In genomic region chr19:46926357-46926756, GRCm38 (mm10) we compare ENCODE assay signal across 12 mouse cellular contexts.
DNase-seq lines count a peak whose midpoint lies in the region; ATAC-seq and TF ChIP-seq lines count a peak whose summit lies in the region.
"Had no signal": no experiment of that assay in that cellular context is flagged by ENCODE, and none has a peak within 500 bp of the region (broad histone marks: within the 10 kb centered on the region; RNA-seq: fewer than 3 reads in every experiment).

No protein-coding gene starts in this region.

- H3K4me2 ChIP-seq in kidney, postnatal 0 days (ENCODE audit: low read length), result no peak overlapping the region
- H3K4me2 ChIP-seq in embryonic facial prominence, embryonic 13.5 days, result no peak overlapping the region
- peak overlapping the region; percentile 9; the same call in 1 of the 2 replicates for H3K4me2 ChIP-seq in liver, embryonic 12.5 days
- H3K4me2 ChIP-seq: embryonic facial prominence, embryonic 12.5 days had no signal

- DNase-seq in kidney, postnatal 0 days (ENCODE audit: low spot score), result peak; percentile 20
- DNase-seq in kidney, adult 18-20 months, result no peak
- peak; percentile 54 for DNase-seq in thymus, postnatal 14 days
- DNase-seq in left cerebral cortex, postnatal 4 days, result no peak
- DNase-seq in Muller cell, postnatal 12 days (ENCODE audit: inconsistent ontology term), result no peak
- DNase-seq: adrenal gland, postnatal 25 days; cerebellum, adult 2 months; kidney, adult 9 months; lung, postnatal 36 days had no signal

- no peak for TF ChIP-seq CTCF in kidney, postnatal 0 days (IDR thresholded peaks at IDR 0.05; ENCODE audit: low read depth)

- H3K4me1 ChIP-seq in kidney, postnatal 0 days (replicated peaks; ENCODE audit: insufficient read depth, low read length), result 0 out of 2 replicates have a peak, but pooled peaks cover 3% of the 10 kb centered on the region
- peaks cover 31% of the 10 kb centered on the region for H3K4me1 ChIP-seq in embryonic facial prominence, embryonic 13.5 days
- H3K4me1 ChIP-seq in liver, embryonic 12.5 days, result peaks cover 45% of the 10 kb centered on the region

- no peak overlapping the region for H3K4me3 ChIP-seq in kidney, postnatal 0 days (replicated peaks; ENCODE audit: low read depth, low read length)
- H3K4me3 ChIP-seq in embryonic facial prominence, embryonic 13.5 days, result no peak overlapping the region
- no peak overlapping the region for H3K4me3 ChIP-seq in liver, embryonic 12.5 days
- H3K4me3 ChIP-seq: embryonic facial prominence, embryonic 12.5 days had no signal

- no peaks in the 10 kb centered on the region for H3K36me3 ChIP-seq in kidney, postnatal 0 days (ENCODE audit: insufficient read depth, low read length)
- 0 out of 2 replicates have a peak, but pooled peaks cover 5% of the 10 kb centered on the region for H3K36me3 ChIP-seq in embryonic facial prominence, embryonic 13.5 days
- H3K36me3 ChIP-seq in liver, embryonic 12.5 days, result peaks cover 23% of the 10 kb centered on the region
- H3K36me3 ChIP-seq: embryonic facial prominence, embryonic 12.5 days had no signal

- no peaks in the 10 kb centered on the region for H3K27me3 ChIP-seq in kidney, postnatal 0 days (ENCODE audit: insufficient read depth, low read length)
- H3K27me3 ChIP-seq in embryonic facial prominence, embryonic 13.5 days, result no peaks in the 10 kb centered on the region
- no peaks in the 10 kb centered on the region for H3K27me3 ChIP-seq in liver, embryonic 12.5 days (replicated peaks)
- H3K27me3 ChIP-seq: embryonic facial prominence, embryonic 12.5 days had no signal

- intact Hi-C loops in left cerebral cortex, postnatal 4 days (cut with DNase I), result no loop called here

- H3K9ac ChIP-seq in kidney, postnatal 0 days (ENCODE audit: low read depth, low read length), result no peak overlapping the region
- no peak overlapping the region for H3K9ac ChIP-seq in embryonic facial prominence, embryonic 13.5 days
- H3K9ac ChIP-seq in liver, embryonic 12.5 days, result peak overlapping the region; percentile 5; the same call in 1 of the 2 replicates
- H3K9ac ChIP-seq: embryonic facial prominence, embryonic 12.5 days had no signal

- no peaks in the 10 kb centered on the region for H3K9me3 ChIP-seq in kidney, postnatal 0 days (replicated peaks; ENCODE audit: low read length)
- H3K9me3 ChIP-seq in embryonic facial prominence, embryonic 13.5 days, result no peaks in the 10 kb centered on the region
- H3K9me3 ChIP-seq in liver, embryonic 12.5 days (replicated peaks), result no peaks in the 10 kb centered on the region
- H3K9me3 ChIP-seq: embryonic facial prominence, embryonic 12.5 days had no signal

- WGBS in kidney, postnatal 0 days, result 28% methylated on average over 4 of the region's 4 CpGs
- 48% methylated on average over 4 of the region's 4 CpGs for WGBS in embryonic facial prominence, embryonic 13.5 days
- 44% methylated on average over 4 of the region's 4 CpGs for WGBS in liver, embryonic 12.5 days (ENCODE audit: insufficient replicate concordance)

- no peak for ATAC-seq in kidney, postnatal 0 days (replicated peaks; ENCODE audit: low FRiP score, low read depth)
- ATAC-seq in embryonic facial prominence, embryonic 13.5 days (ENCODE audit: insufficient number of reproducible peaks, insufficient read depth, low FRiP score, low TSS enrichment, low read depth), result no peak
- peak; percentile 91 for ATAC-seq in liver, embryonic 12.5 days

- peak overlapping the region; percentile 42; the same call in 1 of the 2 replicates for H3K27ac ChIP-seq in kidney, postnatal 0 days
- 0 out of 2 replicates have a peak overlapping the region, but pooled peaks have one; percentile 48 for H3K27ac ChIP-seq in embryonic facial prominence, embryonic 13.5 days
- peak overlapping the region; percentile 38 for H3K27ac ChIP-seq in liver, embryonic 12.5 days
- H3K27ac ChIP-seq: embryonic facial prominence, embryonic 12.5 days had no signal

Comparison
In these comparisons a context has a peak if more than half of its experiments do, and no peak if none do; other contexts are left out.
1. DNase-seq: peak in kidney, postnatal 0 days (single experiment) and thymus, postnatal 14 days (single experiment); none in kidney, adult 18-20 months (single experiment), left cerebral cortex, postnatal 4 days (single experiment) and Muller cell, postnatal 12 days (single experiment).
2. Peak in every context shown above with its lines, with median percentiles within 50 percentile points of each other: H3K27ac ChIP-seq.